Mouse (Mus musculus) forebrain, embryonic 16.5 days (tissue): ENCODE measurements around the gene Sult6b1. TPM values are rescaled to one million over a fixed set of nuclear protein-coding genes. Genes with fewer than 3 reads are reported as not detected.

Experiments used
- ATAC-seq: fragments of 200-750 bp; cut with Nextera tagmentation; 2 replicates; pipeline ENCODE4 v1.8.0; 2017; ENCODE audit warnings: mild to moderate bottlenecking, moderate library complexity
- H3K27ac ChIP-seq: fragments of 300-500 bp; sonication (generic); 2 replicates; pipeline ENCODE4 v1.5.1; 2014; ENCODE audit warnings: low read length, control low read depth
- H3K27me3 ChIP-seq: fragments of 300-500 bp; sonication (generic); replicated peaks from 2 replicates; pipeline ENCODE4 v1.6.1; 2014; ENCODE audit warnings: low read length; ENCODE audit not compliant: control insufficient read depth, insufficient read depth
- H3K36me3 ChIP-seq: fragments of 300-500 bp; sonication (generic); 2 replicates; pipeline ENCODE4 v1.6.1; 2014; ENCODE audit not compliant: control insufficient read depth, insufficient read depth
- H3K4me1 ChIP-seq: fragments of 300-500 bp; sonication (generic); replicated peaks from 2 replicates; pipeline ENCODE4 v1.6.1; 2014; ENCODE audit warnings: low read length; ENCODE audit not compliant: control insufficient read depth, insufficient read depth
- H3K4me2 ChIP-seq: fragments of 300-500 bp; sonication (generic); 2 replicates; pipeline ENCODE4 v1.6.1; 2014; ENCODE audit warnings: mild to moderate bottlenecking, low read length, control low read depth
- H3K4me3 ChIP-seq: fragments of 300-500 bp; sonication (generic); replicated peaks from 2 replicates; pipeline ENCODE4 v1.5.1; 2014; ENCODE audit warnings: mild to moderate bottlenecking, low read length, control low read depth
- H3K9ac ChIP-seq: fragments of 300-500 bp; sonication (generic); replicated peaks from 2 replicates; pipeline ENCODE4 v1.6.1; 2014; ENCODE audit warnings: low read depth, low read length, control low read depth
- H3K9me3 ChIP-seq: fragments of 300-500 bp; sonication (generic); 2 replicates; pipeline ENCODE4 v1.6.1; 2016; ENCODE audit warnings: low read length; ENCODE audit not compliant: control insufficient read depth
- WGBS: fragments of 180-500 bp; shearing (Covaris S2); extraction: QIAGEN DNeasy Blood & Tissue Kit; methylation state at CpG from one replicate; pipeline ENCODE4 v1.1.7; 2014; 5-methylcytosine and 5-hydroxymethylcytosine counted together
- polyA plus RNA-seq: library from polyadenylated mRNA; unstranded; fragments of >200 nt; fragmentation: Nextera tagmentation; extraction: Ambion mirVana; gene quantifications from 2 replicates; pipeline ENCODE4 v1.2.1, GENCODE M21; 2015

Gene Sult6b1
- polyA plus RNA-seq, 1 experiment from 2014 or later = not detected

GRCm38 (mm10) chr17:78891020-78891419 is 15.8 kb downstream of the Sult6b1 start:
- 87% methylated on average over 9 of the region's 9 CpGs for WGBS
- no peak overlapping the region for H3K4me3 ChIP-seq
- no peak overlapping the region for H3K9ac ChIP-seq
- no peak overlapping the region for H3K4me2 ChIP-seq
- no peak for ATAC-seq
- no peaks in the 10 kb centered on the region for H3K27me3 ChIP-seq
- H3K36me3 ChIP-seq = no peaks in the 10 kb centered on the region
- no peaks in the 10 kb centered on the region for H3K9me3 ChIP-seq
- H3K4me1 ChIP-seq = 0 out of 2 replicates have a peak, but pooled peaks cover 2% of the 10 kb centered on the region
- H3K27ac ChIP-seq = no peak overlapping the region

- no peak overlapping the region for H3K9ac ChIP-seq
- H3K4me3 ChIP-seq = no peak overlapping the region
- no peak overlapping the region for H3K27ac ChIP-seq
- ATAC-seq = peak; percentile 49
- no peaks in the 10 kb centered on the region for H3K36me3 ChIP-seq
- 33% methylated on average over 3 of the region's 3 CpGs for WGBS
- no peaks in the 10 kb centered on the region for H3K27me3 ChIP-seq
- H3K4me1 ChIP-seq = no peaks in the 10 kb centered on the region
- H3K4me2 ChIP-seq = no peak overlapping the region
- no peaks in the 10 kb centered on the region for H3K9me3 ChIP-seq
These were observed 17.6 kb downstream of the Sult6b1 start for GRCm38 (mm10) chr17:78889184-78889583.

- no peaks in the 10 kb centered on the region for H3K9me3 ChIP-seq
- H3K4me1 ChIP-seq = no peaks in the 10 kb centered on the region
- no peak overlapping the region for H3K4me2 ChIP-seq
- WGBS = 80% methylated on average over 4 of the region's 4 CpGs
- H3K9ac ChIP-seq = no peak overlapping the region
- no peaks in the 10 kb centered on the region for H3K27me3 ChIP-seq
- no peaks in the 10 kb centered on the region for H3K36me3 ChIP-seq
- ATAC-seq = no peak
- no peak overlapping the region for H3K4me3 ChIP-seq
- H3K27ac ChIP-seq = no peak overlapping the region
These were observed 18.2 kb downstream of the Sult6b1 start for GRCm38 (mm10) chr17:78888554-78888953.

GRCm38 (mm10) chr17:78885286-78886065 is 21.3 kb downstream of the Sult6b1 start:
- Histone ChIP-seq H3K36me3 (no peaks in the 10 kb centered on the region), H3K27ac (no peak overlapping the region), H3K4me3 (no peak overlapping the region), H3K9ac (no peak overlapping the region), H3K9me3 (no peaks in the 10 kb centered on the region), H3K27me3 (no peaks in the 10 kb centered on the region), H3K4me1 (peaks cover 7% of the 10 kb centered on the region; the same call in 1 of the 2 replicates), H3K4me2 (no peak overlapping the region)
- 87% methylated on average over 5 of the region's 5 CpGs for WGBS
- ATAC-seq = no peak

GRCm38 (mm10) chr17:78883291-78883690 is 23.5 kb downstream of the Sult6b1 start:
- Histone ChIP-seq H3K27ac (no peak overlapping the region), H3K4me3 (no peak overlapping the region), H3K4me2 (no peak overlapping the region), H3K9me3 (no peaks in the 10 kb centered on the region), H3K36me3 (no peaks in the 10 kb centered on the region), H3K4me1 (peaks cover 7% of the 10 kb centered on the region; the same call in 1 of the 2 replicates), H3K27me3 (no peaks in the 10 kb centered on the region), H3K9ac (no peak overlapping the region)
- WGBS = 94% methylated on average over 4 of the region's 4 CpGs
- no peak for ATAC-seq

- Histone ChIP-seq H3K9ac (peak within 1 kb of the TSS; percentile 47), H3K27me3 (no peaks in the 10 kb centered on the region), H3K9me3 (no peaks in the 10 kb centered on the region), H3K4me2 (peak within 1 kb of the TSS; percentile 63), H3K4me3 (peak within 1 kb of the TSS; percentile 34), H3K36me3 (no peaks in the 10 kb centered on the region), H3K4me1 (peaks cover 7% of the 10 kb centered on the region; the same call in 1 of the 2 replicates), H3K27ac (no peak within 1 kb of the TSS)
- WGBS = under 1% methylated on average over 28 of the region's 28 CpGs
- peak; percentile 93 for ATAC-seq
These were observed 24.2 kb downstream of the Sult6b1 start, which contains the start of gene Eif2ak2 for GRCm38 (mm10) chr17:78882401-78883112. TSS of gene Eif2ak2 (minus strand) at chr17:78882573.

- H3K27me3 ChIP-seq = no peaks in the 10 kb centered on the region
- no peak overlapping the region for H3K27ac ChIP-seq
- peak; percentile 72 for ATAC-seq
- H3K4me2 ChIP-seq = peak overlapping the region; percentile 63
- 13% methylated on average over 4 of the region's 7 CpGs for WGBS
- H3K36me3 ChIP-seq = no peaks in the 10 kb centered on the region
- H3K4me3 ChIP-seq = peak overlapping the region; percentile 34
- peaks cover 7% of the 10 kb centered on the region; the same call in 1 of the 2 replicates for H3K4me1 ChIP-seq
- H3K9ac ChIP-seq = peak overlapping the region; percentile 47; the same call in 1 of the 2 replicates
- no peaks in the 10 kb centered on the region for H3K9me3 ChIP-seq
These were observed 24.9 kb downstream of the Sult6b1 start for GRCm38 (mm10) chr17:78881878-78882304.

GRCm38 (mm10) chr17:78873886-78874285 is 32.9 kb downstream of the Sult6b1 start:
- Histone ChIP-seq H3K36me3 (no peaks in the 10 kb centered on the region), H3K27me3 (no peaks in the 10 kb centered on the region), H3K4me1 (no peaks in the 10 kb centered on the region), H3K9me3 (no peaks in the 10 kb centered on the region), H3K4me2 (no peak overlapping the region), H3K4me3 (no peak overlapping the region), H3K9ac (no peak overlapping the region), H3K27ac (no peak overlapping the region)
- 86% methylated on average over 6 of the region's 6 CpGs for WGBS
- no peak for ATAC-seq

- WGBS = 91% methylated on average over 10 of the region's 10 CpGs
- ATAC-seq = no peak
- H3K36me3 ChIP-seq = no peaks in the 10 kb centered on the region
These were observed 50.5 kb downstream of the Sult6b1 start for GRCm38 (mm10) chr17:78856243-78856642.

More at GRCm38 (mm10) chr17:78856243-78856642, 50.5 kb downstream of the Sult6b1 start:
- no peak overlapping the region for H3K4me3 ChIP-seq
- no peaks in the 10 kb centered on the region for H3K4me1 ChIP-seq
- no peak overlapping the region for H3K27ac ChIP-seq
- no peaks in the 10 kb centered on the region for H3K27me3 ChIP-seq
- H3K4me2 ChIP-seq = no peak overlapping the region
- no peak overlapping the region for H3K9ac ChIP-seq
- no peaks in the 10 kb centered on the region for H3K9me3 ChIP-seq
